Mouse (Mus musculus): ENCODE results near the gene Crim1. TPM values are rescaled to one million over a fixed set of nuclear protein-coding genes. Genes with fewer than 3 reads are reported as not detected.

Gene Crim1
- total RNA-seq, 1 experiment = 61.7 TPM

DNA sequence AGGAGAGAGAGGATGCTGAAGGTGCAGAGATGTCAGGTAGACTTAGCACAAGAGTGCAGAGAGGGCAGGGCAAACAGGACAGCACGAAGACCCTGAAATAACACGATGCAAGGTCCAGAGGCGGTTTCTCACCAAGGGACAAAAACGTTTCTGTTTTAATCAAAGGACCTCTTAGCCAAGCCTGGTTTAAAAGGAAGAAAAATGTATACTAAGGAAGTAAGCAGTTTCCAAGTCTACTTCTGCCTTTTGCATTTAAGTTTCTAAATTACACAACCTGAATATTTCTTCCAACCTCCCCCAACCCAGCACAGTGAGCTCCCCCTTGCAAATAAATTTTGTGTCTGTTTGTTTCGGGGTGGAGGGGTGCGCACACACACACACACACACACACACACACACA is 173.1 kb downstream of the Crim1 start:
- no peak overlapping the region for H3K9ac ChIP-seq (ENCODE audit: insufficient read depth, low read depth, low read length, poor library complexity, severe bottlenecking)
- in situ Hi-C loops (cut with MboI; ENCODE audit: low sequenced_read_pairs in 2 of 2, unreplicated experiment in 2 of 2) = no loop called here
- H3K4me3 ChIP-seq (ENCODE audit: insufficient read depth in 1 of 2, low read depth in 1 of 2, low read length in 2 of 2, poor library complexity in 1 of 2, severe bottlenecking in 1 of 2) = no peak overlapping the region
- H3K9me3 ChIP-seq (ENCODE audit: control insufficient read depth, insufficient read depth, low read depth, low read length) = no peaks in the 10 kb centered on the region
- no peak for TF ChIP-seq MAFK (IDR thresholded peaks at IDR 0.05; ENCODE audit: insufficient read depth, low read depth, low read length)
- no peak for TF ChIP-seq ZC3H11A (IDR thresholded peaks at IDR 0.05; ENCODE audit: borderline replicate concordance, low read depth, low read length)
- no peak for TF ChIP-seq ZNF384 (IDR thresholded peaks at IDR 0.05; ENCODE audit: low read depth, low read length)
- no peak for TF ChIP-seq HCFC1 (IDR thresholded peaks at IDR 0.05; ENCODE audit: borderline replicate concordance, insufficient read depth, low read length)
- TF ChIP-seq CHD2 (IDR thresholded peaks at IDR 0.05; ENCODE audit: low read depth, low read length) = no peak
- H3K4me1 ChIP-seq (ENCODE audit: control insufficient read depth in 2 of 2, insufficient read depth in 2 of 2, low read length in 2 of 2, poor library complexity in 1 of 2) = no peaks in the 10 kb centered on the region
- DNase-seq (ENCODE audit: low read depth, low spot score) = no peak
- no peaks in the 10 kb centered on the region; the same call in 1 of the 2 replicates for H3K36me3 ChIP-seq (ENCODE audit: control insufficient read depth, insufficient read depth, low read length, poor library complexity, severe bottlenecking)
- no peak overlapping the region for H3K27ac ChIP-seq (ENCODE audit: insufficient read depth, low read depth, low read length, poor library complexity, severe bottlenecking)

- no peaks in the 10 kb centered on the region; the same call in 1 of the 2 replicates for H3K36me3 ChIP-seq (ENCODE audit: control insufficient read depth, insufficient read depth, low read length, poor library complexity, severe bottlenecking)
- TF ChIP-seq MAFK (IDR thresholded peaks at IDR 0.05; ENCODE audit: insufficient read depth, low read depth, low read length) (no peak), HCFC1 (IDR thresholded peaks at IDR 0.05; ENCODE audit: borderline replicate concordance, insufficient read depth, low read length) (no peak), ZNF384 (IDR thresholded peaks at IDR 0.05; ENCODE audit: low read depth, low read length) (no peak), ZC3H11A (IDR thresholded peaks at IDR 0.05; ENCODE audit: borderline replicate concordance, low read depth, low read length) (no peak), CHD2 (IDR thresholded peaks at IDR 0.05; ENCODE audit: low read depth, low read length) (no peak)
- H3K9ac ChIP-seq (ENCODE audit: insufficient read depth, low read depth, low read length, poor library complexity, severe bottlenecking) = no peak overlapping the region
- H3K4me3 ChIP-seq (ENCODE audit: insufficient read depth in 1 of 2, low read depth in 1 of 2, low read length in 2 of 2, poor library complexity in 1 of 2, severe bottlenecking in 1 of 2) = no peak overlapping the region
- H3K27ac ChIP-seq (ENCODE audit: insufficient read depth, low read depth, low read length, poor library complexity, severe bottlenecking) = no peak overlapping the region
- DNase-seq (ENCODE audit: low read depth, low spot score) = no peak
- H3K9me3 ChIP-seq (ENCODE audit: control insufficient read depth, insufficient read depth, low read depth, low read length) = no peaks in the 10 kb centered on the region
- H3K4me1 ChIP-seq (ENCODE audit: control insufficient read depth in 2 of 2, insufficient read depth in 2 of 2, low read length in 2 of 2, poor library complexity in 1 of 2) = no peaks in the 10 kb centered on the region
- in situ Hi-C loops (cut with MboI; ENCODE audit: low sequenced_read_pairs in 2 of 2, unreplicated experiment in 2 of 2) = no loop called here
Measured at GRCm38 (mm10) chr17:78373849-78374248, 173.8 kb downstream of the Crim1 start.

- Histone ChIP-seq H3K27ac (ENCODE audit: insufficient read depth, low read depth, low read length, poor library complexity, severe bottlenecking) (no peak overlapping the region), H3K4me3 (ENCODE audit: insufficient read depth in 1 of 2, low read depth in 1 of 2, low read length in 2 of 2, poor library complexity in 1 of 2, severe bottlenecking in 1 of 2) (no peak overlapping the region)
- in situ Hi-C loops (cut with MboI; ENCODE audit: low sequenced_read_pairs in 2 of 2, unreplicated experiment in 2 of 2) = no loop called here
Measured at GRCm38 (mm10) chr17:78374756-78375155, 174.7 kb downstream of the Crim1 start.

GRCm38 (mm10) chr17:78376587-78376986 is 176.5 kb downstream of the Crim1 start:
- DNase-seq (ENCODE audit: low read depth, low spot score) = no peak
- Histone ChIP-seq H3K27ac (ENCODE audit: insufficient read depth, low read depth, low read length, poor library complexity, severe bottlenecking) (no peak overlapping the region), H3K9ac (ENCODE audit: insufficient read depth, low read depth, low read length, poor library complexity, severe bottlenecking) (no peak overlapping the region), H3K4me3 (ENCODE audit: insufficient read depth in 1 of 2, low read depth in 1 of 2, low read length in 2 of 2, poor library complexity in 1 of 2, severe bottlenecking in 1 of 2) (no peak overlapping the region), H3K9me3 (ENCODE audit: control insufficient read depth, insufficient read depth, low read depth, low read length) (no peaks in the 10 kb centered on the region), H3K4me1 (ENCODE audit: control insufficient read depth in 2 of 2, insufficient read depth in 2 of 2, low read length in 2 of 2, poor library complexity in 1 of 2) (no peaks in the 10 kb centered on the region), H3K36me3 (ENCODE audit: control insufficient read depth, insufficient read depth, low read length, poor library complexity, severe bottlenecking) (peaks cover 3% of the 10 kb centered on the region; the same call in 1 of the 2 replicates)
- TF ChIP-seq MAFK (IDR thresholded peaks at IDR 0.05; ENCODE audit: insufficient read depth, low read depth, low read length) (no peak), CHD2 (IDR thresholded peaks at IDR 0.05; ENCODE audit: low read depth, low read length) (no peak), ZC3H11A (IDR thresholded peaks at IDR 0.05; ENCODE audit: borderline replicate concordance, low read depth, low read length) (no peak), ZNF384 (IDR thresholded peaks at IDR 0.05; ENCODE audit: low read depth, low read length) (no peak), HCFC1 (IDR thresholded peaks at IDR 0.05; ENCODE audit: borderline replicate concordance, insufficient read depth, low read length) (no peak)
- in situ Hi-C loops (cut with MboI; ENCODE audit: low sequenced_read_pairs in 2 of 2, unreplicated experiment in 2 of 2) = no loop called here

More at GRCm38 (mm10) chr17:78374756-78375155, 174.7 kb downstream of the Crim1 start:
- H3K9ac ChIP-seq (ENCODE audit: insufficient read depth, low read depth, low read length, poor library complexity, severe bottlenecking) = no peak overlapping the region
- no peak for DNase-seq (ENCODE audit: low read depth, low spot score)
- no peak for TF ChIP-seq HCFC1 (IDR thresholded peaks at IDR 0.05; ENCODE audit: borderline replicate concordance, insufficient read depth, low read length)
- TF ChIP-seq ZC3H11A (IDR thresholded peaks at IDR 0.05; ENCODE audit: borderline replicate concordance, low read depth, low read length) = no peak
- TF ChIP-seq ZNF384 (IDR thresholded peaks at IDR 0.05; ENCODE audit: low read depth, low read length) = no peak
- no peak for TF ChIP-seq MAFK (IDR thresholded peaks at IDR 0.05; ENCODE audit: insufficient read depth, low read depth, low read length)
- TF ChIP-seq CHD2 (IDR thresholded peaks at IDR 0.05; ENCODE audit: low read depth, low read length) = no peak
- H3K36me3 ChIP-seq (ENCODE audit: control insufficient read depth, insufficient read depth, low read length, poor library complexity, severe bottlenecking) = no peaks in the 10 kb centered on the region; the same call in 1 of the 2 replicates
- no peaks in the 10 kb centered on the region for H3K9me3 ChIP-seq (ENCODE audit: control insufficient read depth, insufficient read depth, low read depth, low read length)
- H3K4me1 ChIP-seq (ENCODE audit: control insufficient read depth in 2 of 2, insufficient read depth in 2 of 2, low read length in 2 of 2, poor library complexity in 1 of 2) = no peaks in the 10 kb centered on the region
